Mouse (Mus musculus): ENCODE data around the gene Bmf.

GRCm38 (mm10) chr2:118529466-118530181 lies 19.9 kb downstream of the Bmf start:
- no peak for TF ChIP-seq CTCF (IDR thresholded peaks at IDR 0.05; ENCODE audit: borderline replicate concordance, insufficient read depth, low read length)
- TF ChIP-seq POLR2A (IDR thresholded peaks at IDR 0.05; ENCODE audit: low read depth, low read length), result no peak

All from embryonic fibroblast, embryonic 13.5 days (primary cell).